Mouse (Mus musculus) heart, adult 2 months (tissue): ENCODE measurements around the gene Foxp1. TPM values are rescaled to one million over a fixed set of nuclear protein-coding genes. Genes with fewer than 3 reads are reported as not detected.

Experiments
- DNase-seq, 2 experiments: peaks; one replicate each; pipeline ENCODE4 v3.0.0; 2021
- H3K27ac ChIP-seq: fragments of 200-600 bp; 2 replicates; pipeline ENCODE4 v1.8.1; 2022
- H3K27me3 ChIP-seq: fragments of 200-500 bp; 2 replicates; pipeline ENCODE4 v1.6.1; 2012; ENCODE audit warnings: mild to moderate bottlenecking, low read length, inconsistent platforms, mixed read lengths; ENCODE audit not compliant: control insufficient read depth, insufficient read depth
- H3K36me3 ChIP-seq: fragments of 200-500 bp; 2 replicates; pipeline ENCODE4 v1.6.1; 2012; ENCODE audit warnings: low read length, inconsistent platforms; ENCODE audit not compliant: control insufficient read depth, insufficient read depth
- H3K4me1 ChIP-seq: fragments of 200-500 bp; 2 replicates; pipeline ENCODE4 v1.6.1; 2011; ENCODE audit warnings: low read length; ENCODE audit not compliant: control insufficient read depth, insufficient read depth
- H3K4me3 ChIP-seq: fragments of 200-600 bp; 2 replicates; pipeline ENCODE4 v1.8.1; 2022
- H3K79me2 ChIP-seq: fragments of 200-500 bp; replicated peaks from 2 replicates; pipeline ENCODE4 v1.6.1; 2012; ENCODE audit warnings: mild to moderate bottlenecking, inconsistent platforms, low read length, moderate library complexity, mixed read lengths; ENCODE audit not compliant: control insufficient read depth, insufficient read depth
- H3K9ac ChIP-seq: fragments of 200-500 bp; 2 replicates; pipeline ENCODE4 v1.6.1; 2012; ENCODE audit warnings: low read depth, mild to moderate bottlenecking, control low read depth, inconsistent platforms, low read length, mixed read lengths
- CTCF ChIP-seq: fragments of 200-600 bp; IDR thresholded peaks from 2 replicates; pipeline ENCODE4 v1.8.1; 2022; ENCODE audit warnings: antibody characterized with exemption, mild to moderate bottlenecking, moderate library complexity
- EP300 ChIP-seq: fragments of 200-500 bp; IDR thresholded peaks from 2 replicates; pipeline ENCODE4 v1.6.1; 2011; ENCODE audit warnings: low read depth, low read length, control low read depth; ENCODE audit not compliant: insufficient read depth
- POLR2A ChIP-seq: fragments of 200-500 bp; IDR thresholded peaks from 2 replicates; pipeline ENCODE4 v1.6.1; 2011; ENCODE audit warnings: mild to moderate bottlenecking, low read depth, low read length, control low read depth; ENCODE audit not compliant: insufficient read depth
- WGBS: fragments of 180-500 bp; shearing (Covaris S2); methylation state at CpG from one replicate; pipeline ENCODE4 v1.1.7; 2018; 5-methylcytosine and 5-hydroxymethylcytosine counted together
- intact Hi-C: fragments of 180-260 bp; cut with DNase I; formaldehyde crosslinking; loops from one replicate; pipeline ENCODE4 v1.15.1; 2025
- polyA plus RNA-seq: library from polyadenylated mRNA; depleted of rRNA; stranded (reverse); fragments of >200 nt; gene quantifications from 2 replicates; pipeline ENCODE4 v1.2.3, GENCODE M21; 2012
- total RNA-seq, 2 experiments: library from RNA; stranded (reverse); gene quantifications; 2 replicates each; pipeline ENCODE4 v1.2.3; 2021

Gene Foxp1
- total and polyA plus RNA-seq, 3 experiments = 22.9 to 31.6 (median 26.4) TPM

- H3K9ac ChIP-seq = no peak overlapping the region
- intact Hi-C loops = no loop called here
- no peaks in the 10 kb centered on the region for H3K79me2 ChIP-seq
- H3K36me3 ChIP-seq = no peaks in the 10 kb centered on the region
- no peaks in the 10 kb centered on the region for H3K27me3 ChIP-seq
- H3K4me3 ChIP-seq = no peak overlapping the region
- no peaks in the 10 kb centered on the region; the same call in 1 of the 2 replicates for H3K4me1 ChIP-seq
- TF ChIP-seq CTCF (no peak), EP300 (no peak), POLR2A (no peak)
- no peak for DNase-seq
- WGBS = 71% methylated on average over 11 of the region's 11 CpGs
- H3K27ac ChIP-seq = no peak overlapping the region
Observed at GRCm38 (mm10) chr6:99135938-99136729, 386.4 kb downstream of the Foxp1 start.

GRCm38 (mm10) chr6:99131815-99132214 lies 390.7 kb downstream of the Foxp1 start:
- H3K4me3 ChIP-seq = no peak overlapping the region
- no peaks in the 10 kb centered on the region for H3K36me3 ChIP-seq
- no peaks in the 10 kb centered on the region; the same call in 1 of the 2 replicates for H3K4me1 ChIP-seq
- DNase-seq = no peak
- H3K27ac ChIP-seq = peak overlapping the region; percentile 47
- H3K27me3 ChIP-seq = no peaks in the 10 kb centered on the region
- no peak overlapping the region for H3K9ac ChIP-seq
- 39% methylated on average over 4 of the region's 4 CpGs for WGBS
- intact Hi-C loops = no loop called here
- TF ChIP-seq CTCF (no peak), POLR2A (no peak), EP300 (no peak)
- no peaks in the 10 kb centered on the region for H3K79me2 ChIP-seq

- Histone ChIP-seq H3K36me3 (no peaks in the 10 kb centered on the region), H3K27me3 (no peaks in the 10 kb centered on the region), H3K4me1 (no peaks in the 10 kb centered on the region; the same call in 1 of the 2 replicates), H3K27ac (peak overlapping the region; percentile 47), H3K79me2 (no peaks in the 10 kb centered on the region), H3K4me3 (no peak overlapping the region), H3K9ac (no peak overlapping the region)
- TF ChIP-seq POLR2A (no peak), EP300 (no peak), CTCF (no peak)
- WGBS = 67% methylated on average over 10 of the region's 10 CpGs
- no peak for DNase-seq
- intact Hi-C loops = no loop called here
Observed at GRCm38 (mm10) chr6:99130758-99131410, 391.6 kb downstream of the Foxp1 start.

- no peak overlapping the region for H3K27ac ChIP-seq
- no peak overlapping the region for H3K9ac ChIP-seq
- no peak overlapping the region for H3K4me3 ChIP-seq
- no peak for DNase-seq
- 86% methylated on average over 9 of the region's 9 CpGs for WGBS
- no peaks in the 10 kb centered on the region for H3K36me3 ChIP-seq
- intact Hi-C loops = no loop called here
- no peaks in the 10 kb centered on the region for H3K79me2 ChIP-seq
- TF ChIP-seq CTCF (no peak), POLR2A (no peak), EP300 (no peak)
- H3K4me1 ChIP-seq = no peaks in the 10 kb centered on the region; the same call in 1 of the 2 replicates
- H3K27me3 ChIP-seq = no peaks in the 10 kb centered on the region
Observed at GRCm38 (mm10) chr6:99126717-99127116, 395.8 kb downstream of the Foxp1 start.

DNA sequence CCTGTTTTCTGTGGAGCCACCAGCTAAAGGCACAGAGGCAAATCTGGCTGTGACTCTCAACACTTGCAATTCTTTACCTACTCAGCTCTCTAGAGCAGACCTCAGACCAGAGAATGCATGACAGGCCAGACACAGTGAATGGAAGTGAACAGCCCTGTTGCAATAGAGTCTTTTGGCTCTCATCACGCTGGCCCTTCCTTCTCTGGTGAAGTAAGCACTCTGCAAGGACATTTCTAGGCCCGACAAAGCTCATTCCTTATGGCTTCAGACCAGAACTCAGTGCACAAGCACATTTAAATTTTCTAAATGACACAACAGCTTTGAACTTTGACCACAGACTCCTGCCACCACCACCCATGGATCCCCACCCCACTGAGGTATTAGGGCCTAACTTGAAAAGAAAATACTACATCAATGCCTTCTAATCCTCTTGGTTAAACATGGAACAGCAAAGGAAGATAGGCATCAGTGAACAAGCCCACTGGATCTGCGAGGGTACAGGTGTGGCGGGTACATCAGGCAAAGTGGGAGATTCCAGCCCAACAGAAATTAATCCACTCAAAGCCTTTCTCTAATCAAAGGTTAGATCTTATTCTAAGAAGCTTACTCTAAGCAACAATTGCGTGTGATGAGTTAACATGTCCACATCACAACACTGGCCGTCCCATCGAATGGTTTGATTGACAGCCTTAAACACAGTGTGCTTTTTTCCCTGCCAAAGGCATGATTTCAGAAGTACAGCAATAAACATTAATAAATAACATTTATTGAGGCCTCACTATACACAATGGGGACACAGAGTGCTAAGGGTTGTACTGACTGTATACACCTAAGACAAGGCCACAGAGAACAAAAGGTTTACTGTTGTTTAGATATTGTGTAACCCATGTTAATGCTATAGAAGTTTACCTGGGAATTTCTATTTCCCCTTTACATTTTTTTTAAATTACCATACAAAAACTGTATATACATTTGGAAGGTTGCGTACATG lies 401.4 kb downstream of the Foxp1 start:
- TF ChIP-seq EP300 (no peak), CTCF (no peak), POLR2A (no peak)
- no peak overlapping the region for H3K9ac ChIP-seq
- H3K36me3 ChIP-seq = no peaks in the 10 kb centered on the region
- no peaks in the 10 kb centered on the region for H3K79me2 ChIP-seq
- no peak for DNase-seq
- H3K27ac ChIP-seq = no peak overlapping the region
- WGBS = 91% methylated on average over 8 of the region's 8 CpGs
- H3K4me1 ChIP-seq = no peaks in the 10 kb centered on the region
- no peak overlapping the region for H3K4me3 ChIP-seq
- H3K27me3 ChIP-seq = no peaks in the 10 kb centered on the region; the same call in 1 of the 2 replicates
- intact Hi-C loops = no loop called here
